Mouse (Mus musculus): ENCODE data around the gene Rnf144b. TPM values are rescaled to one million over a fixed set of nuclear protein-coding genes. Genes with fewer than 3 reads are reported as not detected.
A peak's percentile ranks its signal among the peaks of the same experiment; 100 is the strongest.

Rnf144b gene
- polyA plus RNA-seq, 1 experiment from 2014 or later: 0.98 TPM

GRCm38 (mm10) chr13:47223576-47224538 is 101.4 kb downstream of the Rnf144b start:
- no peak for DNase-seq

GRCm38 (mm10) chr13:47224648-47225323 is 102.3 kb downstream of the Rnf144b start:
- no peak overlapping the region for H3K4me3 ChIP-seq (replicated peaks)
- H3K36me3 ChIP-seq: no peaks in the 10 kb centered on the region
- no peaks in the 10 kb centered on the region for H3K27me3 ChIP-seq
- H3K9ac ChIP-seq: no peak overlapping the region
- H3K4me2 ChIP-seq: no peak overlapping the region
- 41% methylated on average over 14 of the region's 14 CpGs for WGBS (ENCODE audit: insufficient replicate concordance)
- ATAC-seq (ENCODE audit: low read depth) (no peak; the same call in 1 of the 2 replicates), DNase-seq (no peak)
- H3K27ac ChIP-seq: no peak overlapping the region
- H3K9me3 ChIP-seq (replicated peaks): no peaks in the 10 kb centered on the region
- H3K4me1 ChIP-seq (replicated peaks): peaks cover 14% of the 10 kb centered on the region

More at GRCm38 (mm10) chr13:47223576-47224538, 101.4 kb downstream of the Rnf144b start:
- Histone ChIP-seq H3K9me3 (replicated peaks) (no peaks in the 10 kb centered on the region), H3K27me3 (no peaks in the 10 kb centered on the region), H3K4me1 (replicated peaks) (peaks cover 14% of the 10 kb centered on the region), H3K27ac (no peak overlapping the region), H3K4me3 (replicated peaks) (no peak overlapping the region), H3K4me2 (no peak overlapping the region), H3K9ac (no peak overlapping the region), H3K36me3 (no peaks in the 10 kb centered on the region)
- 65% methylated on average over 18 of the region's 18 CpGs for WGBS (ENCODE audit: insufficient replicate concordance)
- ATAC-seq (ENCODE audit: low read depth): 0 out of 2 replicates have a peak, but pooled peaks have one; percentile 12

- Histone ChIP-seq H3K9me3 (replicated peaks) (no peaks in the 10 kb centered on the region), H3K9ac (no peak overlapping the region), H3K27me3 (no peaks in the 10 kb centered on the region), H3K4me2 (no peak overlapping the region), H3K27ac (no peak overlapping the region), H3K36me3 (no peaks in the 10 kb centered on the region), H3K4me3 (replicated peaks) (no peak overlapping the region), H3K4me1 (replicated peaks) (peaks cover 14% of the 10 kb centered on the region)
- ATAC-seq (ENCODE audit: low read depth): no peak
- 81% methylated on average over 3 of the region's 3 CpGs for WGBS (ENCODE audit: insufficient replicate concordance)
- DNase-seq: no peak
Measured at GRCm38 (mm10) chr13:47225324-47225697, 102.9 kb downstream of the Rnf144b start.

- WGBS (ENCODE audit: insufficient replicate concordance): 28% methylated on average over 9 of the region's 9 CpGs
- ATAC-seq (ENCODE audit: low read depth): no peak
- H3K4me1 ChIP-seq (replicated peaks): peaks cover 14% of the 10 kb centered on the region
Measured at GRCm38 (mm10) chr13:47225802-47226201, 103.3 kb downstream of the Rnf144b start.

GRCm38 (mm10) chr13:47226521-47226920 is 104.1 kb downstream of the Rnf144b start:
- Histone ChIP-seq H3K27ac (no peak overlapping the region), H3K9ac (no peak overlapping the region), H3K9me3 (replicated peaks) (no peaks in the 10 kb centered on the region), H3K4me2 (no peak overlapping the region), H3K27me3 (no peaks in the 10 kb centered on the region), H3K4me1 (replicated peaks) (peaks cover 14% of the 10 kb centered on the region), H3K4me3 (replicated peaks) (no peak overlapping the region), H3K36me3 (no peaks in the 10 kb centered on the region)
- WGBS (ENCODE audit: insufficient replicate concordance): 71% methylated on average over 5 of the region's 5 CpGs
- no peak for ATAC-seq (ENCODE audit: low read depth)
- DNase-seq: no peak

More at GRCm38 (mm10) chr13:47225802-47226201, 103.3 kb downstream of the Rnf144b start:
- Histone ChIP-seq H3K27ac (no peak overlapping the region), H3K9me3 (replicated peaks) (no peaks in the 10 kb centered on the region), H3K4me2 (no peak overlapping the region), H3K4me3 (replicated peaks) (no peak overlapping the region), H3K9ac (no peak overlapping the region), H3K27me3 (no peaks in the 10 kb centered on the region), H3K36me3 (no peaks in the 10 kb centered on the region)
- no peak for DNase-seq

GRCm38 (mm10) chr13:47228201-47228600 is 105.7 kb downstream of the Rnf144b start:
- no peaks in the 10 kb centered on the region for H3K27me3 ChIP-seq
- 71% methylated on average over 8 of the region's 8 CpGs for WGBS (ENCODE audit: insufficient replicate concordance)
- DNase-seq (no peak), ATAC-seq (ENCODE audit: low read depth) (no peak)
- H3K4me2 ChIP-seq: no peak overlapping the region
- H3K27ac ChIP-seq: no peak overlapping the region
- H3K4me3 ChIP-seq (replicated peaks): no peak overlapping the region
- H3K4me1 ChIP-seq (replicated peaks): peaks cover 14% of the 10 kb centered on the region
- H3K9me3 ChIP-seq (replicated peaks): no peaks in the 10 kb centered on the region
- H3K36me3 ChIP-seq: no peaks in the 10 kb centered on the region
- H3K9ac ChIP-seq: no peak overlapping the region

GRCm38 (mm10) chr13:47228626-47229190 is 106.3 kb downstream of the Rnf144b start:
- Histone ChIP-seq H3K36me3 (no peaks in the 10 kb centered on the region), H3K9me3 (replicated peaks) (no peaks in the 10 kb centered on the region), H3K4me1 (replicated peaks) (peaks cover 14% of the 10 kb centered on the region), H3K27me3 (no peaks in the 10 kb centered on the region), H3K27ac (no peak overlapping the region), H3K9ac (no peak overlapping the region), H3K4me2 (no peak overlapping the region), H3K4me3 (replicated peaks) (no peak overlapping the region)
- ATAC-seq (ENCODE audit: low read depth) (no peak), DNase-seq (no peak)
- 72% methylated on average over 12 of the region's 12 CpGs for WGBS (ENCODE audit: insufficient replicate concordance)

GRCm38 (mm10) chr13:47232163-47232562 is 109.7 kb downstream of the Rnf144b start:
- H3K9me3 ChIP-seq (replicated peaks): no peaks in the 10 kb centered on the region
- H3K4me2 ChIP-seq: no peak overlapping the region
- DNase-seq: no peak
- H3K9ac ChIP-seq: no peak overlapping the region
- no peaks in the 10 kb centered on the region for H3K36me3 ChIP-seq
- WGBS (ENCODE audit: insufficient replicate concordance): 62% methylated on average over 6 of the region's 6 CpGs
- no peaks in the 10 kb centered on the region for H3K27me3 ChIP-seq
- no peaks in the 10 kb centered on the region for H3K4me1 ChIP-seq (replicated peaks)
- no peak for ATAC-seq (ENCODE audit: low read depth)
- H3K27ac ChIP-seq: no peak overlapping the region
- H3K4me3 ChIP-seq (replicated peaks): no peak overlapping the region

GRCm38 (mm10) chr13:47237376-47237775 is 114.9 kb downstream of the Rnf144b start:
- no peaks in the 10 kb centered on the region for H3K4me1 ChIP-seq (replicated peaks)
- WGBS (ENCODE audit: insufficient replicate concordance): 69% methylated on average over 8 of the region's 8 CpGs
- no peak overlapping the region for H3K4me3 ChIP-seq (replicated peaks)
- H3K27me3 ChIP-seq: no peaks in the 10 kb centered on the region
- H3K36me3 ChIP-seq: 0 out of 2 replicates have a peak, but pooled peaks cover 3% of the 10 kb centered on the region
- H3K9me3 ChIP-seq (replicated peaks): no peaks in the 10 kb centered on the region
- H3K27ac ChIP-seq: no peak overlapping the region
- no peak for ATAC-seq (ENCODE audit: low read depth)
- no peak overlapping the region for H3K9ac ChIP-seq
- H3K4me2 ChIP-seq: no peak overlapping the region
- no peak for DNase-seq

- H3K4me1 ChIP-seq (replicated peaks): no peaks in the 10 kb centered on the region
- no peak for ATAC-seq (ENCODE audit: low read depth)
Measured at GRCm38 (mm10) chr13:47238131-47238530, 115.7 kb downstream of the Rnf144b start.

GRCm38 (mm10) chr13:47243569-47243968 is 121.1 kb downstream of the Rnf144b start:
- Histone ChIP-seq H3K27ac (no peak overlapping the region), H3K9ac (no peak overlapping the region), H3K9me3 (replicated peaks) (no peaks in the 10 kb centered on the region), H3K36me3 (peaks cover 13% of the 10 kb centered on the region), H3K4me2 (no peak overlapping the region), H3K4me3 (replicated peaks) (no peak overlapping the region), H3K27me3 (no peaks in the 10 kb centered on the region), H3K4me1 (replicated peaks) (peaks cover 7% of the 10 kb centered on the region; the same call in 1 of the 2 replicates)
- ATAC-seq (ENCODE audit: low read depth): no peak
- DNase-seq: no peak
- 64% methylated on average over 6 of the region's 6 CpGs for WGBS (ENCODE audit: insufficient replicate concordance)

More at GRCm38 (mm10) chr13:47238131-47238530, 115.7 kb downstream of the Rnf144b start:
- H3K36me3 ChIP-seq: peaks cover 7% of the 10 kb centered on the region
- no peak for DNase-seq
- no peak overlapping the region for H3K4me3 ChIP-seq (replicated peaks)
- H3K9ac ChIP-seq: no peak overlapping the region
- H3K27ac ChIP-seq: no peak overlapping the region
- no peak overlapping the region for H3K4me2 ChIP-seq
- H3K9me3 ChIP-seq (replicated peaks): no peaks in the 10 kb centered on the region
- H3K27me3 ChIP-seq: no peaks in the 10 kb centered on the region
- WGBS (ENCODE audit: insufficient replicate concordance): 75% methylated on average over 17 of the region's 17 CpGs

Data from liver, embryonic 13.5 days (tissue).